Mouse (Mus musculus) megakaryocyte, embryonic 14.5 days (primary cell): Measurements from ENCODE around the gene Etv2.

ENCODE experiments used
- FLI1 ChIP-seq: IDR thresholded peaks from 2 replicates; pipeline ENCODE4 v1.6.1; 2012; ENCODE audit warnings: low read length, inconsistent platforms, mixed read lengths
- GATA1 ChIP-seq: IDR thresholded peaks from 3 replicates; pipeline ENCODE4 v1.6.1; 2012; ENCODE audit warnings: mixed read lengths, low read length, inconsistent platforms, borderline replicate concordance

DNA sequence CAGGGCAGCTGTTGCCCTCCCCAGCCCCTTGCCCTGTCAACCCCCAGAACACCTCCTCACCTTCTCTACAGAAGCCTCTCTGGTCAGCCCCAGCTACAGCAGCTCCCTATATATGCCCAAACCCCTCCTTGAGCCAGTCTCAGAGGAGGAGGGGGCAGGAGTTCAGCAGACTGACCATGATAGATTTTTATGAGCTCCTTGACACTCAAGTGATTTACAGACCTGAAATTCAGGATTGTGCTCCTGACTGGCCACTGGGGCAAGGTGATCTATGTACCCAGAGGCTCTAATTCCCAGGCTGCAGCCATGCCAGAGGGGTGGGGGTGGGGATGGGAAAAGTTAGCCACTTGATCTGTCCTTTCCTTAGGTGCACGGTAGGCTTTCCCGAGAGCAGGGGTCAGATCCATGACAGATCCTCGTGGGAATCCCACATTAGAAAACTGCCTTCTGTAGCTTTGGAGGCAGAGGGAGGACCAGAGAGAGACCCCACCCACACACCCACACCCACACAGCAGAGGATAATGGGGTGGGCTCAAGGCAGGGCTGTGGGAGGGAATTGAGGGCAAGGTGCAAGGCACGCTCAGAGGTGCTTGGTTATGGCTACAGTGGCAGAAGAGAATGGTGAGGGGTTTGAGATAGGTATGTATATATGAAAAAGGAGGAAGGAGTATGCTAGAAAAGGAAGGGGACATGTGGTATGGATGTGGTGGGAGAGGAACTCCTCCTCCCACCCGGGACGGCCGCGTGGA is 22.8 kb downstream of the Etv2 start, which contains the start of gene Upk1a:
- TF ChIP-seq FLI1 (no peak), GATA1 (no peak)
